Mouse (Mus musculus) forebrain, embryonic 10.5 days (tissue): ENCODE results near the gene Gm20479. TPM values are rescaled to one million over a fixed set of nuclear protein-coding genes. Genes with fewer than 3 reads are reported as not detected.

Experiments
- DNase-seq: peaks from one replicate; pipeline ENCODE4 v3.0.0-alpha.2; 2017; ENCODE audit warnings: low spot score; ENCODE audit errors: extremely low spot score
- H3K27ac ChIP-seq: fragments of 300-500 bp; sonication (generic); 2 replicates; pipeline ENCODE4 v1.5.1; 2016; ENCODE audit warnings: mild to moderate bottlenecking
- H3K27me3 ChIP-seq: fragments of 300-500 bp; sonication (generic); 2 replicates; pipeline ENCODE4 v1.6.1; 2016; ENCODE audit warnings: mild to moderate bottlenecking; ENCODE audit not compliant: poor library complexity, severe bottlenecking
- H3K36me3 ChIP-seq: fragments of 300-500 bp; sonication (generic); replicated peaks from 2 replicates; pipeline ENCODE4 v1.6.1; 2016; ENCODE audit warnings: mild to moderate bottlenecking, moderate library complexity
- H3K4me1 ChIP-seq: fragments of 300-500 bp; sonication (generic); 2 replicates; pipeline ENCODE4 v1.6.1; 2016
- H3K4me3 ChIP-seq: fragments of 300-500 bp; sonication (generic); 2 replicates; pipeline ENCODE4 v1.5.1; 2016; ENCODE audit warnings: mild to moderate bottlenecking, moderate library complexity
- H3K9me3 ChIP-seq: fragments of 300-500 bp; sonication (generic); 2 replicates; pipeline ENCODE4 v1.6.1; 2016; ENCODE audit warnings: mild to moderate bottlenecking, moderate library complexity
- WGBS: fragments of 180-500 bp; shearing (Covaris S2); methylation state at CpG from one replicate; pipeline ENCODE4 v1.1.7; 2016; 5-methylcytosine and 5-hydroxymethylcytosine counted together
- polyA plus RNA-seq: library from polyadenylated mRNA; unstranded; fragments of >200 nt; fragmentation: Nextera tagmentation; extraction: Ambion mirVana; gene quantifications from 2 replicates; pipeline ENCODE4 v1.2.1, GENCODE M21; 2016

Gene Gm20479
- polyA plus RNA-seq, 1 experiment from 2014 or later = 1.4 TPM

DNA sequence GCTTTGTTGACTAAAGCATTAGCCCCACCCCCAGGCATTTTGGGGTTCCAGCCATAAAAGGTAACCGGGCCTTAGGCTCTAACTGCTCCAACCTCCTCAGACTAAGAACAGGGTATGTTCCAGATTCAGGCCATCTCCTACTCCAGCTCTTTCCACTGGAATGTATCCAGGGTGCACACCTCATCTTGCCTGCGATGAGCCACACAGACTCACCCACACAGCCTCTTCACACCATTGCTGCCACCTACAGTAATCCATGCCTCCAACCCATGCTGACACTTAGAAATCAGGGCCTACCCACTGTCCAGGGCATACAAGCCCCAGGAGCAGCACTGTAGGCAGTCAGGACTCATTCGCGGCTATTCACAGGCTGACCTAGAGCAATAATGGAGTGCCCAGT, 18.1 kb downstream of the Gm20479 start:
- 65% methylated on average over 4 of the region's 4 CpGs for WGBS
- Histone ChIP-seq H3K27me3 (peaks cover 61% of the 10 kb centered on the region), H3K36me3 (peaks cover 26% of the 10 kb centered on the region), H3K9me3 (no peaks in the 10 kb centered on the region), H3K4me3 (0 out of 2 replicates have a peak overlapping the region, but pooled peaks have one; percentile 12), H3K27ac (no peak overlapping the region), H3K4me1 (peaks cover 44% of the 10 kb centered on the region)
- no peak for DNase-seq

GRCm38 (mm10) chr7:27337175-27337853, 19.9 kb downstream of the Gm20479 start, which contains the start of gene Ltbp4:
Gene Ltbp4 (minus strand): TSS chr7:27337692.
- peaks cover 12% of the 10 kb centered on the region for H3K36me3 ChIP-seq
- peak within 1 kb of the TSS; percentile 64 for H3K4me3 ChIP-seq
- H3K9me3 ChIP-seq = no peaks in the 10 kb centered on the region
- peaks cover 79% of the 10 kb centered on the region for H3K27me3 ChIP-seq
- peak; percentile 85 for DNase-seq
- WGBS = under 1% methylated on average over 36 of the region's 36 CpGs
- peak within 1 kb of the TSS; percentile 85 for H3K27ac ChIP-seq
- H3K4me1 ChIP-seq = peaks cover 57% of the 10 kb centered on the region

GRCm38 (mm10) chr7:27335928-27336823, 21.0 kb downstream of the Gm20479 start:
- H3K27ac ChIP-seq = peak overlapping the region; percentile 85
- peak; percentile 89 for DNase-seq
- peaks cover 2% of the 10 kb centered on the region for H3K36me3 ChIP-seq
- peaks cover 66% of the 10 kb centered on the region for H3K4me1 ChIP-seq
- no peaks in the 10 kb centered on the region for H3K9me3 ChIP-seq
- WGBS = 1% methylated on average over 47 of the region's 47 CpGs
- H3K27me3 ChIP-seq = peaks cover 90% of the 10 kb centered on the region
- H3K4me3 ChIP-seq = peak overlapping the region; percentile 64

- peaks cover 96% of the 10 kb centered on the region for H3K27me3 ChIP-seq
- H3K9me3 ChIP-seq = no peaks in the 10 kb centered on the region
- 63% methylated on average over 15 of the region's 15 CpGs for WGBS
- H3K4me1 ChIP-seq = peaks cover 76% of the 10 kb centered on the region
- H3K27ac ChIP-seq = no peak overlapping the region
- H3K4me3 ChIP-seq = peak overlapping the region; percentile 52
- H3K36me3 ChIP-seq = no peaks in the 10 kb centered on the region
- no peak for DNase-seq
Measured at GRCm38 (mm10) chr7:27335011-27335720, 22.1 kb downstream of the Gm20479 start.

GRCm38 (mm10) chr7:27334405-27334911, 22.8 kb downstream of the Gm20479 start:
- Histone ChIP-seq H3K4me3 (peak overlapping the region; percentile 52), H3K27ac (peak overlapping the region; percentile 1; the same call in 1 of the 2 replicates)
- WGBS = 2% methylated on average over 32 of the region's 32 CpGs

GRCm38 (mm10) chr7:27333316-27333941, 23.8 kb downstream of the Gm20479 start:
- DNase-seq = no peak
- H3K4me1 ChIP-seq = peaks cover 85% of the 10 kb centered on the region
- no peaks in the 10 kb centered on the region for H3K9me3 ChIP-seq
- peak overlapping the region; percentile 52 for H3K4me3 ChIP-seq
- H3K36me3 ChIP-seq = no peaks in the 10 kb centered on the region
- 0 out of 2 replicates have a peak overlapping the region, but pooled peaks have one; percentile 40 for H3K27ac ChIP-seq
- 1% methylated on average over 54 of the region's 77 CpGs for WGBS
- peaks cover 99% of the 10 kb centered on the region for H3K27me3 ChIP-seq

More at GRCm38 (mm10) chr7:27334405-27334911, 22.8 kb downstream of the Gm20479 start:
- Histone ChIP-seq H3K36me3 (no peaks in the 10 kb centered on the region), H3K4me1 (peaks cover 80% of the 10 kb centered on the region), H3K27me3 (peaks cover 99% of the 10 kb centered on the region), H3K9me3 (no peaks in the 10 kb centered on the region)
- DNase-seq = no peak

DNA sequence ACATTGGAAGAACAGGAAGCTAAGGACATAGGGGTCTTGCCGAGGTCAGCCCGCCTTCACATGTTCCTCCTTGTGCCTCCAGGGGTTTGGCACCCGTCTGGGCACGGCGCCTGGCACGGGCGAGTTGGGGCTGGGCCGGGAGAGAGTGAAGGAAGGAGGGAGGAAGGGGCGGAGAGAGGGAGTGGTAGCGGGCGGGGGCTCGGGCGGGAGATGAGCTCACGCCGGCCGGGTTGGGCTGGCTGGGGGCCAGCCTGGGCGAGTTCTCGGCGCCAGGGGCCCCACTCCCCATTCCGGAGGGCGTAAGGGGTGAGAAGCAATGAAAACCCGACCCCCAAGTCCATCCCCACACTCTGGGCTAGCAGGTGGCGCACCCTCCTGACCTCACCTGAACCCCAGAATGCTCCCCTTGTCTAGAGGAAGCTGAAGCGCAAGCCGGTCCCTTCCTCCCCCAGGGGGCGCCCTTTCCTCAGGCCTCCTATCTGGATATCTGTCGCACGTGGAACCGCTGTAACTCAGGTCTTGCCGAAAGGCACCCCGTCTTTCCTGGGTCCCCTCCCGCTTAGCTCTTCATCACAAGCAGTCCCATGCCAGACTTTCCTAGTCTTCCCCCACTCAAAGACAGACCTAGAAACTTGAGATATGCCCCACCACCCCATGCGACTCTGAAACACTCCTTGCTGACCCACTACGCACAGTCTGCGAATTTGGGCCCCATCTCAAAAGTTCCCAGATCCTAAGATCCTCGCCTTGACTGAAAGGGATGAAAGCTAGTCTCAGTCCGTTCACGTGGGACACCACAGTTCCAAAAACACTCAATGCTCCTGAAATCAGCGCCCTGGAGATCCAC, 24.6 kb downstream of the Gm20479 start:
- WGBS = 1% methylated on average over 37 of the region's 39 CpGs
- peak; percentile 81 for DNase-seq
- Histone ChIP-seq H3K4me1 (peaks cover 80% of the 10 kb centered on the region), H3K36me3 (0 out of 2 replicates have a peak, but pooled peaks cover 1% of the 10 kb centered on the region), H3K9me3 (no peaks in the 10 kb centered on the region), H3K4me3 (peak overlapping the region; percentile 52), H3K27me3 (peaks cover 99% of the 10 kb centered on the region), H3K27ac (no peak overlapping the region)

- WGBS = 8% methylated on average over 8 of the region's 8 CpGs
- Histone ChIP-seq H3K4me3 (peak overlapping the region; percentile 52; the same call in 1 of the 2 replicates), H3K27me3 (peaks cover 99% of the 10 kb centered on the region)
Measured at GRCm38 (mm10) chr7:27331854-27332253, 25.4 kb downstream of the Gm20479 start.

DNA sequence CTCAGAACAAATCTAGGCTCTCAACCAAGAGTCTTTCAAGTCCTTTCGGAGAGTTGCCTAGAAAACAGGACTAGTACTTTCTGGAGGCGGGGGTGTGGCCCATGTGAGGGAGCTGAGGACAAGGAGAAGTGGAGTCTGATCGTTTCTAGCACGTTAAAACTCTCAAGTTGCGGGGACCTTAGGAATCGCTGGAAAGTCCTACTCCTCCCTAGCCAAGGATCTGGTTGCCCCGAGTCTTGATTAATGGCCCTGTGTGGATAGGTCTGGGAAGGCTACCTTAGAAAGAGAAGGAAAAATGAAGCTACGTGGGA, 25.7 kb downstream of the Gm20479 start:
- WGBS = 4% methylated on average over 8 of the region's 8 CpGs
- H3K9me3 ChIP-seq = no peaks in the 10 kb centered on the region
- 0 out of 2 replicates have a peak, but pooled peaks cover 7% of the 10 kb centered on the region for H3K36me3 ChIP-seq
- H3K4me1 ChIP-seq = peaks cover 71% of the 10 kb centered on the region
- peaks cover 99% of the 10 kb centered on the region for H3K27me3 ChIP-seq
- H3K4me3 ChIP-seq = peak overlapping the region; percentile 54; the same call in 1 of the 2 replicates
- DNase-seq = no peak
- H3K27ac ChIP-seq = no peak overlapping the region

More at GRCm38 (mm10) chr7:27331854-27332253, 25.4 kb downstream of the Gm20479 start:
- peaks cover 72% of the 10 kb centered on the region for H3K4me1 ChIP-seq
- DNase-seq = no peak
- no peak overlapping the region for H3K27ac ChIP-seq
- H3K36me3 ChIP-seq = 0 out of 2 replicates have a peak, but pooled peaks cover 7% of the 10 kb centered on the region
- no peaks in the 10 kb centered on the region for H3K9me3 ChIP-seq

DNA sequence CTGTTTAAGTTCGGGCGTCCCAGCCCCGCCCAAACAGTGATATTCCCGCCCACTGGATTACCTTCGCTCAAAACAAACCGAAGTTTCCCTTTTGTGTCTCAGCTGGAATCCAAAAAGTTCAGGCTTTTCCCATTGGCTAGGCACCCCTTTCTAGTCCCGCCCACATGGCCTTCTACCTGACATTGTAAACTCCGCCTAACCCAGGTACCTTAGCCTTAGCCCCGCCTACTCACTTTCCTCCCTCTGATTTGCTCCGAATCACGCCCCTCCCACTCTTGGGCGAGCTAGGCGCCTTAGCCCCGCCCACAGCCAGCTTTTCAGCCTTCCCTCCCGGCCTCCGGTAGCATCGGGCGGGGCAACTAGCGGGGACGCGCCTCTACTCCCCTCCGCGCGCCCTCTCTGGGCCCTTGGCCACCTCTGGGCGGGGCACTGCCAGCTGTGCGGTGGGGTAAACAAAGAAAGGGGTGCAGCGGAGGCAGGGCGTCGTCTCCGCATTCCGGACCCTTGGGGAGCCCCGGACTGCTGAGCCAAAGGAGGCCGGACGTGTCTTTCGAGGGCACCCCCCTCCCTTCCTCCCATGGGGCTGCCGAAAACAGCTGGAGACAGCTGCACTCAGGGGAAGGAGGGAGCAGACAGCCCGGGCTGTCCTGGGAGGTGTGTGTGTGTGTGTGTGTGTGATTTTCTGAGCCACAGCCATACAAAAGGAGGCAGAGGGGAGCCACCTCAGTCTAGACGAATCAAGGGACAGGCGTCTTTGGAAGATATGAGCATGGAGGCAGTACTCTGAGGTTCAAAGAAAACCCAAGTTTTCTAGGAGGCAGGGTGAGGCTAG, 26.3 kb downstream of the Gm20479 start:
- no peak overlapping the region; the same call in 1 of the 2 replicates for H3K27ac ChIP-seq

More for the DNA sequence above, 26.3 kb downstream of the Gm20479 start:
- Histone ChIP-seq H3K27me3 (peaks cover 100% of the 10 kb centered on the region), H3K9me3 (no peaks in the 10 kb centered on the region), H3K4me3 (peak overlapping the region; percentile 54), H3K4me1 (peaks cover 71% of the 10 kb centered on the region), H3K36me3 (0 out of 2 replicates have a peak, but pooled peaks cover 7% of the 10 kb centered on the region)
- DNase-seq = peak; percentile 79
- WGBS = under 1% methylated on average over 39 of the region's 39 CpGs
